Mouse (Mus musculus) ES-Bruce4 (cell line): ENCODE data around the gene Ulk4.

Experiments
- CTCF ChIP-seq: IDR thresholded peaks from one replicate; pipeline ENCODE4 v1.8.1; 2011; ENCODE audit warnings: low read depth, low read length
- EP300 ChIP-seq: IDR thresholded peaks from 2 replicates; pipeline ENCODE4 v1.6.1; 2011; ENCODE audit warnings: low read depth, low read length; ENCODE audit not compliant: insufficient read depth
- POLR2A ChIP-seq: IDR thresholded peaks from one replicate; pipeline ENCODE4 v1.8.1; 2011; ENCODE audit warnings: low read length; ENCODE audit not compliant: insufficient read depth

- TF ChIP-seq POLR2A = no peak
- no peak for TF ChIP-seq CTCF
- TF ChIP-seq EP300 = no peak
Observed at GRCm38 (mm10) chr9:121072127-121072757, 204.8 kb downstream of the Ulk4 start.
